Mouse (Mus musculus) liver, postnatal 0 days (tissue): ENCODE data around the gene a.

Experiments
- CTCF ChIP-seq: sonication (generic); IDR thresholded peaks from 2 replicates; pipeline ENCODE4 v1.5.1; 2016; ENCODE audit warnings: antibody characterized with exemption, low read depth
- EP300 ChIP-seq: IDR thresholded peaks from 2 replicates; pipeline ENCODE4 v1.6.1; 2016; ENCODE audit warnings: antibody characterized with exemption, low read depth, mild to moderate bottlenecking

GRCm38 (mm10) chr2:154949877-154950276 is 158.7 kb downstream of the a start:
- TF ChIP-seq CTCF (no peak), EP300 (no peak)
